Mouse (Mus musculus) hindbrain, embryonic 11.5 days (tissue): ENCODE data around the gene Nub1. TPM values are rescaled to one million over a fixed set of nuclear protein-coding genes. Genes with fewer than 3 reads are reported as not detected.
A peak's percentile ranks its signal among the peaks of the same experiment; 100 is the strongest.

Experiments used
- ATAC-seq: fragments of 200-750 bp; cut with Nextera tagmentation; 2 replicates; pipeline ENCODE4 v1.8.0; 2017; ENCODE audit warnings: mild to moderate bottlenecking, moderate TSS enrichment, moderate library complexity; ENCODE audit not compliant: low FRiP score
- DNase-seq: peaks from one replicate; pipeline ENCODE4 v3.0.0-alpha.2; 2015; ENCODE audit warnings: low spot score
- H3K27ac ChIP-seq: fragments of 300-500 bp; sonication (generic); 2 replicates; pipeline ENCODE4 v1.5.1; 2014; ENCODE audit warnings: mild to moderate bottlenecking, low read depth, low read length
- H3K27me3 ChIP-seq: fragments of 300-500 bp; sonication (generic); 2 replicates; pipeline ENCODE4 v1.6.1; 2014; ENCODE audit warnings: mild to moderate bottlenecking, low read length, moderate library complexity, mixed read lengths; ENCODE audit not compliant: control insufficient read depth, insufficient read depth
- H3K36me3 ChIP-seq: fragments of 300-500 bp; sonication (generic); 2 replicates; pipeline ENCODE4 v1.6.1; 2014; ENCODE audit warnings: mild to moderate bottlenecking, low read length, moderate library complexity, mixed read lengths; ENCODE audit not compliant: control insufficient read depth, insufficient read depth
- H3K4me1 ChIP-seq: fragments of 300-500 bp; sonication (generic); replicated peaks from 2 replicates; pipeline ENCODE4 v1.6.1; 2014; ENCODE audit warnings: low read length, mixed read lengths; ENCODE audit not compliant: control insufficient read depth, insufficient read depth
- H3K4me2 ChIP-seq: fragments of 300-500 bp; sonication (generic); replicated peaks from 2 replicates; pipeline ENCODE4 v1.6.1; 2014; ENCODE audit warnings: mild to moderate bottlenecking, low read depth, low read length
- H3K4me3 ChIP-seq: fragments of 300-500 bp; sonication (generic); 2 replicates; pipeline ENCODE4 v1.5.1; 2014; ENCODE audit warnings: low read depth, low read length
- H3K9ac ChIP-seq: fragments of 300-500 bp; sonication (generic); 2 replicates; pipeline ENCODE4 v1.6.1; 2014; ENCODE audit warnings: low read depth, low read length
- H3K9me3 ChIP-seq: fragments of 300-500 bp; sonication (generic); 2 replicates; pipeline ENCODE4 v1.6.1; 2016; ENCODE audit warnings: low read length; ENCODE audit not compliant: control insufficient read depth
- WGBS: fragments of 180-500 bp; shearing (Covaris S2); extraction: QIAGEN DNeasy Blood & Tissue Kit; methylation state at CpG from one replicate; pipeline ENCODE4 v1.1.7; 2014; 5-methylcytosine and 5-hydroxymethylcytosine counted together
- polyA plus RNA-seq: library from polyadenylated mRNA; unstranded; fragments of >200 nt; fragmentation: Nextera tagmentation; extraction: Ambion mirVana; gene quantifications from 2 replicates; pipeline ENCODE4 v1.2.1, GENCODE M21; 2014

Gene Nub1
- polyA plus RNA-seq, 1 experiment from 2014 or later, result 36.0 TPM

DNA sequence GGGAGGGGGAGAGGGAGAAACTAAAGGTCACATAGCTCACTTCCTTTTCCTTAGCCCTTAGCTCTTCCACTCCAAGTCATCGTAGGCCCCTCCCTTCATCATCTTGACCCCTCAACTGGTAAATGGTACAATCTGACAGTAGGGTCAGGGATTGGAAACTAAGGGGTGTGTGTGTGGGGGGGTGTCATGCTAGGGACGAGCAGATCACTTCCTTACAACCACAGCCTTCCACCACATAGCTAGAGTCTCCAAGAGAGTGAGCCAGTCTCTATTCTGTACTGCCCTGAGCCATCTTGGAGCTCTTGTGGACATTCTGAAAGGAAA is 66.8 kb downstream of the Nub1 start:
- H3K4me2 ChIP-seq, result peak overlapping the region; percentile 96; the same call in 1 of the 2 replicates
- no peak overlapping the region for H3K9ac ChIP-seq
- peak; percentile 52 for DNase-seq
- no peaks in the 10 kb centered on the region for H3K9me3 ChIP-seq
- no peaks in the 10 kb centered on the region for H3K27me3 ChIP-seq
- no peak overlapping the region for H3K27ac ChIP-seq
- no peak for ATAC-seq
- WGBS, result 7% methylated on average over 2 of the region's 2 CpGs
- no peaks in the 10 kb centered on the region for H3K36me3 ChIP-seq
- peaks cover 9% of the 10 kb centered on the region; the same call in 1 of the 2 replicates for H3K4me1 ChIP-seq
- H3K4me3 ChIP-seq, result no peak overlapping the region

DNA sequence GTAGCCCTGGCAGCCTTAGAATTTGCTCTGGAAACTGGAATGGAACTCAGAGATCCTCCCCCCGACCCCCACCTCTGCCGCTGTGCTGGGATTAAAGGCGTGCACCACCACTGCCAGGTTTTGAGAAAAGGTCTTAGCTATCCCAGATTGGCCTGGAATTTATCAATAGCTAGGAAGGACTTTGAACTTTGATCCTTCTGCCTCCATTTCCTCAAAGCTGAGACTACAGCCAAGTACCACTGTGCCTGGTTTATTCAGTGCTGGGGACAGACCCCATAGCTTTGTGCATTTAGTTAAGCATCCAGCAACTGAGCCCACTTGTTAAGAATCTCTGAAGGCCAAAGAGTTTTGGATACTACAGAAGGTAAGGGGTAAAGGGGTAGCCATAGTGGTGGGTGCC is 71.6 kb downstream of the Nub1 start:
- WGBS, result 63% methylated on average over 3 of the region's 3 CpGs

DNA sequence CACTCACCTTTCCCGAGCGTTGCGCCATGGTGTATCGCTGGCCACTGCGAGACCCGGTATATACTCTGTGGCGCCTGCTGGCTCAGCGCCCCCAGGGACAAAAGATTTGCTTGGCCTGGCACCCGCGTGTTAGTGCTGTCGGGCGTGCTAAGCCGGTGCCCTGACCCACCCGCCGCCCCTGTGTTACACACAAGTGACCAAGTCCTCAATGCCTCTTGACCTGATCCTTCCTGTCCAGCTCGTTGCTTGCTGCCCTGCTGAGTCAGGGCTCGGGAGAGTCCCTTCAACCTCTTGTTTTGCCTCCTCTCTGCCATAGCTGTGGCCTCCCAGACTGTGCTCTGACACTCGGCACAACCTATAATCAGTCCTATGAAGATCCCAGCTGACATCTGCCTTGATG is 72.5 kb downstream of the Nub1 start, which contains the start of gene Crygn:
TSS of gene Crygn (minus strand) at position 193 of the 400 bp plus-strand sequence.
- H3K9me3 ChIP-seq, result no peaks in the 10 kb centered on the region
- H3K4me3 ChIP-seq, result no peak within 1 kb of the TSS
- H3K4me1 ChIP-seq, result no peaks in the 10 kb centered on the region
- ATAC-seq (no peak), DNase-seq (no peak)
- 29% methylated on average over 18 of the region's 18 CpGs for WGBS
- no peaks in the 10 kb centered on the region for H3K36me3 ChIP-seq
- no peaks in the 10 kb centered on the region for H3K27me3 ChIP-seq
- H3K4me2 ChIP-seq, result no peak within 1 kb of the TSS
- no peak within 1 kb of the TSS for H3K9ac ChIP-seq
- H3K27ac ChIP-seq, result no peak within 1 kb of the TSS

More for the DNA sequence above, 71.6 kb downstream of the Nub1 start:
- ATAC-seq (no peak), DNase-seq (no peak)
- Histone ChIP-seq H3K4me2 (no peak overlapping the region), H3K4me1 (no peaks in the 10 kb centered on the region), H3K9ac (no peak overlapping the region), H3K27ac (no peak overlapping the region), H3K4me3 (no peak overlapping the region), H3K9me3 (no peaks in the 10 kb centered on the region), H3K36me3 (no peaks in the 10 kb centered on the region), H3K27me3 (no peaks in the 10 kb centered on the region)

Other genes with a start within 250 kb of the Nub1 start
- gene Fastk, start 240.2 kb upstream of the Nub1 start, polyA plus RNA-seq, result 86.7 and 88.5 TPM in 2 replicates
- gene Tmub1, start 237.7 kb upstream of the Nub1 start, polyA plus RNA-seq, result 30.0 and 33.6 TPM in 2 replicates
- gene Agap3, start 233.4 kb upstream of the Nub1 start, polyA plus RNA-seq, result 38.8 and 50.1 TPM in 2 replicates
- gene Gbx1, start 158.3 kb upstream of the Nub1 start, polyA plus RNA-seq, result 1.0 and 1.9 TPM in 2 replicates
- 0.20 and 0.33 TPM in 2 replicates for gene Asb10, start 144.6 kb upstream of the Nub1 start, polyA plus RNA-seq
- 0.14 TPM in 1 of 2 replicates, not detected in the other for gene 4931409K22Rik, start 128.7 kb upstream of the Nub1 start, polyA plus RNA-seq
- gene Abcf2, start 108.1 kb upstream of the Nub1 start, polyA plus RNA-seq, result 121 and 136 TPM in 2 replicates
- gene Chpf2, start 98.8 kb upstream of the Nub1 start, polyA plus RNA-seq, result 8.6 and 8.7 TPM in 2 replicates
- 42.3 and 45.9 TPM in 2 replicates for gene Smarcd3, start 61.1 kb upstream of the Nub1 start, polyA plus RNA-seq
- 15.4 and 17.5 TPM in 2 replicates for gene Wdr86, start 45.2 kb downstream of the Nub1 start, polyA plus RNA-seq
- gene Crygn, start 72.5 kb downstream of the Nub1 start, polyA plus RNA-seq, result 0.84 TPM in 1 of 2 replicates, not detected in the other
- gene Rheb, start 157.1 kb downstream of the Nub1 start, polyA plus RNA-seq, result 195 and 202 TPM in 2 replicates